Mouse (Mus musculus) forebrain, embryonic 13.5 days (tissue): ENCODE data around the gene Thada. TPM values are rescaled to one million over a fixed set of nuclear protein-coding genes. Genes with fewer than 3 reads are reported as not detected.

ENCODE experiments used
- ATAC-seq: fragments of 200-750 bp; cut with Nextera tagmentation; 2 replicates; pipeline ENCODE4 v1.8.0; 2017
- H3K27ac ChIP-seq: fragments of 300-500 bp; sonication (generic); 2 replicates; pipeline ENCODE4 v1.5.1; 2015; ENCODE audit warnings: inconsistent platforms, mild to moderate bottlenecking, moderate library complexity
- H3K27me3 ChIP-seq: fragments of 300-500 bp; sonication (generic); 2 replicates; pipeline ENCODE4 v1.6.1; 2015; ENCODE audit warnings: mild to moderate bottlenecking, inconsistent platforms
- H3K36me3 ChIP-seq: fragments of 300-500 bp; sonication (generic); 2 replicates; pipeline ENCODE4 v1.6.1; 2015; ENCODE audit warnings: mild to moderate bottlenecking, inconsistent platforms; ENCODE audit not compliant: poor library complexity, severe bottlenecking
- H3K4me1 ChIP-seq: fragments of 300-500 bp; sonication (generic); 2 replicates; pipeline ENCODE4 v1.6.1; 2015; ENCODE audit warnings: inconsistent platforms
- H3K4me2 ChIP-seq: fragments of 300-500 bp; sonication (generic); 2 replicates; pipeline ENCODE4 v1.6.1; 2015; ENCODE audit warnings: inconsistent platforms, mild to moderate bottlenecking, moderate library complexity
- H3K4me3 ChIP-seq: fragments of 300-500 bp; sonication (generic); 2 replicates; pipeline ENCODE4 v1.5.1; 2015; ENCODE audit warnings: mild to moderate bottlenecking, inconsistent platforms
- H3K9ac ChIP-seq: fragments of 300-500 bp; sonication (generic); 2 replicates; pipeline ENCODE4 v1.6.1; 2015; ENCODE audit warnings: mild to moderate bottlenecking, inconsistent platforms
- H3K9me3 ChIP-seq: fragments of 300-500 bp; sonication (generic); replicated peaks from 2 replicates; pipeline ENCODE4 v1.6.1; 2016; ENCODE audit warnings: inconsistent platforms
- WGBS: fragments of 180-500 bp; shearing (Covaris S2); methylation state at CpG from one replicate; pipeline ENCODE4 v1.1.7; 2015; 5-methylcytosine and 5-hydroxymethylcytosine counted together
- polyA plus RNA-seq: library from polyadenylated mRNA; unstranded; fragments of >200 nt; fragmentation: Nextera tagmentation; extraction: Ambion mirVana; gene quantifications from 2 replicates; pipeline ENCODE4 v1.2.1, GENCODE M21; 2015

Thada gene
- polyA plus RNA-seq, 1 experiment from 2014 or later: 6.9 TPM

GRCm38 (mm10) chr17:84207611-84208010 lies 258.4 kb downstream of the Thada start:
- Histone ChIP-seq H3K4me3 (no peak overlapping the region), H3K4me2 (no peak overlapping the region), H3K36me3 (no peaks in the 10 kb centered on the region; the same call in 1 of the 2 replicates), H3K4me1 (peaks cover 16% of the 10 kb centered on the region), H3K9ac (no peak overlapping the region), H3K27ac (no peak overlapping the region), H3K9me3 (no peaks in the 10 kb centered on the region), H3K27me3 (no peaks in the 10 kb centered on the region)
- 97% methylated on average over 3 of the region's 3 CpGs for WGBS
- ATAC-seq: no peak

DNA sequence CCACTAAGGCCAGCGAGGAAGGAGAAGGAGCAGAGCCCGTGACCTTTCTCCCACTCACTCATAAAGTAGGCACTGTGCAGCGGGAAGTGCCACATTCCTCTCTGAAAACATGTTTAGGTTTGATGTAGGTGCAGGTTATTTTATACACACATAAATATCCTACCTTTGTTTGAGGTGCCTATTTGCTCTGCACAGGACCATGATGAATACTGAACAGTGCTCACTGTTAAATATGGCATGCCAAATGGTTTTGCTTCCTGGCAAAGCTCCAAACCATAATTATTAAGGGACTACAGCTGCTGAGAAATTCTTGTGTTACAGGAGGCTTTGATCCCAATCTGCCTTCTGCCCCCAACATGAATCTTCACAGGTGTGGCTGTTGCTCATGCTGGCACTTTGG lies 259.8 kb downstream of the Thada start:
- Histone ChIP-seq H3K27me3 (no peaks in the 10 kb centered on the region), H3K9ac (no peak overlapping the region), H3K4me3 (no peak overlapping the region), H3K4me2 (no peak overlapping the region), H3K36me3 (no peaks in the 10 kb centered on the region; the same call in 1 of the 2 replicates), H3K27ac (no peak overlapping the region), H3K4me1 (peaks cover 16% of the 10 kb centered on the region), H3K9me3 (no peaks in the 10 kb centered on the region)
- WGBS: 89% methylated on average over 3 of the region's 3 CpGs
- ATAC-seq: no peak

- ATAC-seq: no peak
- H3K4me3 ChIP-seq: no peak overlapping the region
- H3K4me1 ChIP-seq: peaks cover 16% of the 10 kb centered on the region
- H3K27me3 ChIP-seq: no peaks in the 10 kb centered on the region
- H3K9me3 ChIP-seq: no peaks in the 10 kb centered on the region
- WGBS: 84% methylated on average over 5 of the region's 5 CpGs
- H3K9ac ChIP-seq: no peak overlapping the region
- no peaks in the 10 kb centered on the region; the same call in 1 of the 2 replicates for H3K36me3 ChIP-seq
- no peak overlapping the region for H3K27ac ChIP-seq
- H3K4me2 ChIP-seq: no peak overlapping the region
Observed at GRCm38 (mm10) chr17:84204962-84205361, 261.0 kb downstream of the Thada start.

- H3K36me3 ChIP-seq: no peaks in the 10 kb centered on the region; the same call in 1 of the 2 replicates
- no peak overlapping the region for H3K9ac ChIP-seq
- H3K4me3 ChIP-seq: no peak overlapping the region
- H3K27ac ChIP-seq: no peak overlapping the region
- peaks cover 16% of the 10 kb centered on the region for H3K4me1 ChIP-seq
- no peak overlapping the region for H3K4me2 ChIP-seq
- no peak for ATAC-seq
- H3K27me3 ChIP-seq: no peaks in the 10 kb centered on the region
- WGBS: 52% methylated on average over 7 of the region's 7 CpGs
- no peaks in the 10 kb centered on the region for H3K9me3 ChIP-seq
Observed at GRCm38 (mm10) chr17:84203340-84203739, 262.7 kb downstream of the Thada start.

- Histone ChIP-seq H3K4me1 (peaks cover 10% of the 10 kb centered on the region), H3K27me3 (no peaks in the 10 kb centered on the region), H3K9ac (no peak overlapping the region), H3K36me3 (no peaks in the 10 kb centered on the region), H3K4me2 (no peak overlapping the region), H3K9me3 (no peaks in the 10 kb centered on the region), H3K4me3 (no peak overlapping the region), H3K27ac (no peak overlapping the region)
- WGBS: 91% methylated on average over 5 of the region's 5 CpGs
- no peak for ATAC-seq
Observed at GRCm38 (mm10) chr17:84201183-84201582, 264.8 kb downstream of the Thada start.

GRCm38 (mm10) chr17:84197912-84198344 lies 268.1 kb downstream of the Thada start:
- ATAC-seq: no peak
- no peak overlapping the region for H3K9ac ChIP-seq
- peaks cover under 1% of the 10 kb centered on the region; the same call in 1 of the 2 replicates for H3K4me1 ChIP-seq

GRCm38 (mm10) chr17:84196329-84196728 lies 269.7 kb downstream of the Thada start:
- Histone ChIP-seq H3K4me2 (no peak overlapping the region), H3K36me3 (0 out of 2 replicates have a peak, but pooled peaks cover 19% of the 10 kb centered on the region), H3K27me3 (no peaks in the 10 kb centered on the region), H3K4me1 (no peaks in the 10 kb centered on the region), H3K4me3 (no peak overlapping the region), H3K9me3 (no peaks in the 10 kb centered on the region), H3K9ac (no peak overlapping the region), H3K27ac (no peak overlapping the region)
- no peak for ATAC-seq

More at GRCm38 (mm10) chr17:84197912-84198344, 268.1 kb downstream of the Thada start:
- Histone ChIP-seq H3K9me3 (no peaks in the 10 kb centered on the region), H3K27me3 (no peaks in the 10 kb centered on the region), H3K36me3 (0 out of 2 replicates have a peak, but pooled peaks cover 4% of the 10 kb centered on the region), H3K27ac (no peak overlapping the region), H3K4me2 (no peak overlapping the region), H3K4me3 (no peak overlapping the region)
- 85% methylated on average over 4 of the region's 4 CpGs for WGBS

DNA sequence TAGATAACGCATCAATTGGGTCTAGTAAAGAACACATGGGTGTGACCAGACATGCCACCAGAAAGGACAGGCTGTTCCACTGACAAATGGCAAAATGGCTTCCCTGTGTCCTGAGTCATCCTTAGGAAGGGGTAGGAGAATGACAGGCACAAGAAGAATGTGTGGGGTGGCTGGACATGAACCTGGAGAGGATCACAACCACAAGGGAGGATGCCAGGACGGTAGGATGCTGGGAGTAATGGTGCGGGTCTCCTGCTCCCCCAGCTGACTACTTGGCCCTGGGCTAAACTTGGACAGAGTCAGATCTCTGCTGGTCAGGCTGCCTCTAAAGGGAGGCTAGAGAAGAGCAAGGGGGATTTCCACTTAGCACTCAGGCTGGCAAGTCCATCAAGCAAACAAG lies 270.2 kb downstream of the Thada start:
- no peaks in the 10 kb centered on the region for H3K9me3 ChIP-seq
- H3K9ac ChIP-seq: no peak overlapping the region
- 0 out of 2 replicates have a peak, but pooled peaks cover 19% of the 10 kb centered on the region for H3K36me3 ChIP-seq
- 96% methylated on average over 3 of the region's 3 CpGs for WGBS
- H3K4me2 ChIP-seq: no peak overlapping the region
- H3K27ac ChIP-seq: no peak overlapping the region
- H3K4me1 ChIP-seq: no peaks in the 10 kb centered on the region
- no peak for ATAC-seq
- H3K4me3 ChIP-seq: no peak overlapping the region
- no peaks in the 10 kb centered on the region for H3K27me3 ChIP-seq

- H3K4me3 ChIP-seq: no peak overlapping the region
Observed at GRCm38 (mm10) chr17:84195003-84195395, 271.0 kb downstream of the Thada start.

DNA sequence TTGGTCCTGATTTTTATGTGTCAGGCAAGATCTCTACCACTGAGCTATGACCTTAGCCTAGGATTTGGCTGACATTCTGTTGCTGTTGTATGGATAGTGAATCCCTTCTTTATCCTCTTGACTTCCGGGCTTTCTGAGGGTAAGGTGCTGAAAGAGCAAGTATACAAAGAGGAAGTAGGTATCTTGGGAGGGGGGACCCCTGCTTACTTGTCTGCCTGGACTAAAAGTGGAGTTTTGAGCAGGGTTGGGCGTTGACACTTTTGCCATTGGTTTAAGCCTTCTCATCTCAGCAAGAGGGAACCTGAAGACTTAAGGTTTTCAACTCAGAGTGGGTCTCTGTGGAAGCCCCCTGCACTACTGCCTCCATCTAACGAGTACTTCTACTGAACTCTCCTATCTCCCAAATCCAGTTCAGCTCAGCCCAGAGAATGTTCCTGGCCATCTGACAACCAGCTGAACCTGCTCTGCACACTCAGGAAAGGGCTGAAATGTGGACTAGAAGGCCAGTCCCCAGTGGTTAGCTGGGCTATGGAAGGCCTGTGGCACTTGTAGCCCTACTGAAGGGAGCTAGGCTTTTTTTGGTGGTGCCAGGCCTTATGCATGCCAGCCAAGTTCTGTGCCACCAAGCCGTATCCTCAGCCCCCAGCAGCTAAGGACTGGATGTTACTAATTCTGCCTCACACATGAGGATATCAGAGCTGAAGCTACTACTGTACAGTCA lies 271.6 kb downstream of the Thada start:
- H3K9me3 ChIP-seq: no peaks in the 10 kb centered on the region
- ATAC-seq: no peak
- H3K27me3 ChIP-seq: 0 out of 2 replicates have a peak, but pooled peaks cover 3% of the 10 kb centered on the region
- H3K4me3 ChIP-seq: no peak overlapping the region
- no peak overlapping the region for H3K9ac ChIP-seq
- WGBS: 86% methylated on average over 4 of the region's 4 CpGs
- H3K4me2 ChIP-seq: no peak overlapping the region
- peaks cover 4% of the 10 kb centered on the region; the same call in 1 of the 2 replicates for H3K4me1 ChIP-seq
- H3K36me3 ChIP-seq: 0 out of 2 replicates have a peak, but pooled peaks cover 19% of the 10 kb centered on the region
- H3K27ac ChIP-seq: no peak overlapping the region

More at GRCm38 (mm10) chr17:84195003-84195395, 271.0 kb downstream of the Thada start:
- no peak overlapping the region for H3K27ac ChIP-seq
- H3K9ac ChIP-seq: no peak overlapping the region
- no peaks in the 10 kb centered on the region for H3K9me3 ChIP-seq
- H3K27me3 ChIP-seq: no peaks in the 10 kb centered on the region
- no peak for ATAC-seq
- no peak overlapping the region for H3K4me2 ChIP-seq
- no peaks in the 10 kb centered on the region for H3K4me1 ChIP-seq
- 0 out of 2 replicates have a peak, but pooled peaks cover 19% of the 10 kb centered on the region for H3K36me3 ChIP-seq
- WGBS: 73% methylated on average over 4 of the region's 4 CpGs

GRCm38 (mm10) chr17:84193411-84193810 lies 272.6 kb downstream of the Thada start:
- ATAC-seq: no peak
- Histone ChIP-seq H3K4me2 (no peak overlapping the region), H3K27me3 (peaks cover 6% of the 10 kb centered on the region; the same call in 1 of the 2 replicates), H3K36me3 (0 out of 2 replicates have a peak, but pooled peaks cover 19% of the 10 kb centered on the region), H3K27ac (no peak overlapping the region), H3K9ac (no peak overlapping the region), H3K9me3 (no peaks in the 10 kb centered on the region), H3K4me3 (no peak overlapping the region), H3K4me1 (peaks cover 14% of the 10 kb centered on the region)
- WGBS: 87% methylated on average over 9 of the region's 9 CpGs

- Histone ChIP-seq H3K4me2 (no peak overlapping the region), H3K27ac (no peak overlapping the region), H3K27me3 (peaks cover 6% of the 10 kb centered on the region; the same call in 1 of the 2 replicates), H3K4me1 (peaks cover 18% of the 10 kb centered on the region), H3K36me3 (0 out of 2 replicates have a peak, but pooled peaks cover 19% of the 10 kb centered on the region), H3K4me3 (no peak overlapping the region), H3K9ac (no peak overlapping the region), H3K9me3 (no peaks in the 10 kb centered on the region)
- 93% methylated on average over 4 of the region's 4 CpGs for WGBS
- ATAC-seq: no peak
Observed at GRCm38 (mm10) chr17:84191946-84192345, 274.1 kb downstream of the Thada start.
